Mouse (Mus musculus) ES-Bruce4 (cell line): Measurements from ENCODE around the gene Smpd4.

Experiments used
- CTCF ChIP-seq: IDR thresholded peaks from one replicate; pipeline ENCODE4 v1.8.1; 2011; ENCODE audit warnings: low read depth, low read length
- POLR2A ChIP-seq: IDR thresholded peaks from one replicate; pipeline ENCODE4 v1.8.1; 2011; ENCODE audit warnings: low read length; ENCODE audit not compliant: insufficient read depth

DNA sequence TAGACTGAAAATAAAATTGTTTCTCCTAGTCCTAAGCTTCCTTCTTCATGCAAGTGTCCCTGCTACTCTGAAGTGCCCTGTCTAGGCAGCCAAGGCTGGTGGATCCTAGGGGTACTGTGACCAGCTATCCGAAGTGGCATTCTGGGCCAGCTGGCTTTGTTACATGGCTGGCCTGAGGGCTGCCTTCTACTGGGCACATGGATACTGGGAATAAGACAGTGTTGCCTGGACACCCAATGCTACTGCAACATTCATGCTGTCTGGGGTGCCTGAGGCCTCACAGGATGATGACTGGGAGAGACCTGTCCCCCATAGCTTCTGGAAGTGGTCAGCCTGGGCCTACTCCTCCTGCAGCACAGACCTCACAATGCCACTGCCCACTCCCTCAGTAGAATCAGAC is 31.6 kb downstream of the Smpd4 start:
- no peak for TF ChIP-seq CTCF
- no peak for TF ChIP-seq POLR2A
